Mouse (Mus musculus) heart, embryonic 16.5 days (tissue): ENCODE data around the gene Zdhhc20. TPM values are rescaled to one million over a fixed set of nuclear protein-coding genes. Genes with fewer than 3 reads are reported as not detected.
"Not testable (repeated sequence)": the region's sequence is repeated elsewhere in the genome, so short reads cannot be mapped to it uniquely, and the experiment has no call there.

Experiments
- ATAC-seq: fragments of 200-750 bp; cut with Nextera tagmentation; replicated peaks from 2 replicates; pipeline ENCODE4 v1.8.0; 2017; ENCODE audit warnings: moderate number of reproducible peaks; ENCODE audit not compliant: insufficient read depth, low FRiP score; ENCODE audit errors: extremely low read depth
- H3K27ac ChIP-seq: fragments of 300-500 bp; sonication (generic); 2 replicates; pipeline ENCODE4 v1.5.1; 2014; ENCODE audit warnings: mild to moderate bottlenecking, low read length, control low read depth, moderate library complexity
- H3K27me3 ChIP-seq: fragments of 300-500 bp; sonication (generic); 2 replicates; pipeline ENCODE4 v1.6.1; 2014; ENCODE audit warnings: low read length, mixed read lengths; ENCODE audit not compliant: control insufficient read depth, insufficient read depth
- H3K36me3 ChIP-seq: fragments of 300-500 bp; sonication (generic); 2 replicates; pipeline ENCODE4 v1.6.1; 2014; ENCODE audit not compliant: control insufficient read depth, insufficient read depth
- H3K4me1 ChIP-seq: fragments of 300-500 bp; sonication (generic); 2 replicates; pipeline ENCODE4 v1.6.1; 2014; ENCODE audit warnings: low read length, mixed read lengths; ENCODE audit not compliant: control insufficient read depth, insufficient read depth
- H3K4me2 ChIP-seq: fragments of 300-500 bp; sonication (generic); 2 replicates; pipeline ENCODE4 v1.6.1; 2014; ENCODE audit warnings: low read depth, mild to moderate bottlenecking, control low read depth, low read length
- H3K4me3 ChIP-seq: fragments of 300-500 bp; sonication (generic); 2 replicates; pipeline ENCODE4 v1.5.1; 2014; ENCODE audit warnings: mild to moderate bottlenecking, control low read depth, low read length
- H3K9ac ChIP-seq: fragments of 300-500 bp; sonication (generic); 2 replicates; pipeline ENCODE4 v1.6.1; 2014; ENCODE audit warnings: low read length, control low read depth
- H3K9me3 ChIP-seq: fragments of 300-500 bp; sonication (generic); replicated peaks from 2 replicates; pipeline ENCODE4 v1.6.1; 2016; ENCODE audit warnings: low read length; ENCODE audit not compliant: control insufficient read depth
- WGBS: fragments of 180-500 bp; shearing (Covaris S2); extraction: QIAGEN DNeasy Blood & Tissue Kit; methylation state at CpG from one replicate; pipeline ENCODE4 v1.1.7; 2014; 5-methylcytosine and 5-hydroxymethylcytosine counted together
- polyA plus RNA-seq: library from polyadenylated mRNA; unstranded; fragments of >200 nt; fragmentation: Nextera tagmentation; extraction: Ambion mirVana; gene quantifications from 2 replicates; pipeline ENCODE4 v1.2.1, GENCODE M21; 2015

Gene Zdhhc20
- polyA plus RNA-seq, 1 experiment from 2014 or later: 40.9 TPM

GRCm38 (mm10) chr14:57881074-57881473, 9.0 kb downstream of the Zdhhc20 start:
- H3K4me3 ChIP-seq: no peak overlapping the region
- H3K4me2 ChIP-seq: no peak overlapping the region
- H3K9ac ChIP-seq: no peak overlapping the region
- no peak for ATAC-seq
- no peaks in the 10 kb centered on the region for H3K9me3 ChIP-seq
- no peaks in the 10 kb centered on the region for H3K27me3 ChIP-seq
- no peaks in the 10 kb centered on the region for H3K36me3 ChIP-seq
- H3K4me1 ChIP-seq: peaks cover 20% of the 10 kb centered on the region
- H3K27ac ChIP-seq: peak overlapping the region; percentile 92

GRCm38 (mm10) chr14:57877921-57878320, 12.2 kb downstream of the Zdhhc20 start:
- Histone ChIP-seq H3K27ac (peak overlapping the region; percentile 29), H3K9ac (no peak overlapping the region), H3K4me3 (no peak overlapping the region), H3K9me3 (no peaks in the 10 kb centered on the region), H3K27me3 (no peaks in the 10 kb centered on the region), H3K4me2 (no peak overlapping the region), H3K4me1 (peaks cover 19% of the 10 kb centered on the region), H3K36me3 (0 out of 2 replicates have a peak, but pooled peaks cover 2% of the 10 kb centered on the region)
- 65% methylated on average over 9 of the region's 9 CpGs for WGBS
- ATAC-seq: no peak

- Histone ChIP-seq H3K4me2 (no peak overlapping the region), H3K4me3 (no peak overlapping the region), H3K27me3 (no peaks in the 10 kb centered on the region), H3K4me1 (no peaks in the 10 kb centered on the region), H3K36me3 (peaks cover 27% of the 10 kb centered on the region), H3K9ac (no peak overlapping the region), H3K27ac (no peak overlapping the region), H3K9me3 (no peaks in the 10 kb centered on the region)
- no peak for ATAC-seq
- 90% methylated on average over 3 of the region's 3 CpGs for WGBS
Observed at GRCm38 (mm10) chr14:57866676-57867276, 23.3 kb downstream of the Zdhhc20 start.

GRCm38 (mm10) chr14:57865256-57865655, 24.8 kb downstream of the Zdhhc20 start:
- H3K9me3 ChIP-seq: no peaks in the 10 kb centered on the region
- no peak overlapping the region for H3K4me2 ChIP-seq
- H3K27me3 ChIP-seq: no peaks in the 10 kb centered on the region
- no peak overlapping the region for H3K9ac ChIP-seq
- no peak overlapping the region for H3K4me3 ChIP-seq
- H3K4me1 ChIP-seq: no peaks in the 10 kb centered on the region
- H3K27ac ChIP-seq: no peak overlapping the region
- 78% methylated on average over 3 of the region's 3 CpGs for WGBS
- ATAC-seq: no peak
- peaks cover 31% of the 10 kb centered on the region for H3K36me3 ChIP-seq

GRCm38 (mm10) chr14:57863129-57863528, 26.9 kb downstream of the Zdhhc20 start:
- 46% methylated on average over 2 of the region's 2 CpGs for WGBS
- no peak overlapping the region for H3K4me2 ChIP-seq
- peaks cover 24% of the 10 kb centered on the region for H3K36me3 ChIP-seq
- H3K27ac ChIP-seq: no peak overlapping the region
- ATAC-seq: no peak
- no peak overlapping the region for H3K9ac ChIP-seq
- H3K9me3 ChIP-seq: no peaks in the 10 kb centered on the region
- H3K27me3 ChIP-seq: no peaks in the 10 kb centered on the region
- H3K4me1 ChIP-seq: peaks cover 4% of the 10 kb centered on the region; the same call in 1 of the 2 replicates
- no peak overlapping the region for H3K4me3 ChIP-seq

- H3K27me3 ChIP-seq: no peaks in the 10 kb centered on the region
- H3K4me1 ChIP-seq: peaks cover 4% of the 10 kb centered on the region; the same call in 1 of the 2 replicates
- WGBS: 84% methylated on average over 4 of the region's 4 CpGs
- H3K4me2 ChIP-seq: no peak overlapping the region
- H3K9ac ChIP-seq: no peak overlapping the region
- peaks cover 29% of the 10 kb centered on the region for H3K36me3 ChIP-seq
- no peak overlapping the region for H3K27ac ChIP-seq
- no peak overlapping the region for H3K4me3 ChIP-seq
- no peaks in the 10 kb centered on the region for H3K9me3 ChIP-seq
- no peak for ATAC-seq
Observed at GRCm38 (mm10) chr14:57861987-57862412, 28.1 kb downstream of the Zdhhc20 start.

- peaks cover 12% of the 10 kb centered on the region for H3K36me3 ChIP-seq
- no peak overlapping the region for H3K4me2 ChIP-seq
- no peaks in the 10 kb centered on the region for H3K27me3 ChIP-seq
- ATAC-seq: peak; percentile 28; the same call in 1 of the 2 replicates
- no peaks in the 10 kb centered on the region for H3K9me3 ChIP-seq
- H3K27ac ChIP-seq: peak overlapping the region; percentile 45
- H3K4me1 ChIP-seq: peaks cover 4% of the 10 kb centered on the region; the same call in 1 of the 2 replicates
- no peak overlapping the region for H3K9ac ChIP-seq
- no peak overlapping the region for H3K4me3 ChIP-seq
Observed at GRCm38 (mm10) chr14:57859520-57859919, 30.6 kb downstream of the Zdhhc20 start.

GRCm38 (mm10) chr14:57858601-57859000, 31.5 kb downstream of the Zdhhc20 start:
- Histone ChIP-seq H3K9ac (no peak overlapping the region), H3K4me2 (no peak overlapping the region), H3K4me1 (peaks cover 4% of the 10 kb centered on the region; the same call in 1 of the 2 replicates), H3K4me3 (no peak overlapping the region), H3K9me3 (no peaks in the 10 kb centered on the region), H3K27ac (no peak overlapping the region), H3K36me3 (peaks cover 10% of the 10 kb centered on the region), H3K27me3 (no peaks in the 10 kb centered on the region)
- no peak for ATAC-seq
- 92% methylated on average over 2 of the region's 2 CpGs for WGBS

- not testable (repeated sequence) for H3K9ac ChIP-seq, H3K4me2 ChIP-seq, H3K27me3 ChIP-seq, H3K4me1 ChIP-seq, H3K4me3 ChIP-seq, ATAC-seq, H3K27ac ChIP-seq, H3K9me3 ChIP-seq
- H3K36me3 ChIP-seq: peaks cover 10% of the 10 kb centered on the region
Observed at GRCm38 (mm10) chr14:57856037-57856436, 34.0 kb downstream of the Zdhhc20 start.
